Mouse (Mus musculus): ENCODE data around the gene Gabbr2.

DNA sequence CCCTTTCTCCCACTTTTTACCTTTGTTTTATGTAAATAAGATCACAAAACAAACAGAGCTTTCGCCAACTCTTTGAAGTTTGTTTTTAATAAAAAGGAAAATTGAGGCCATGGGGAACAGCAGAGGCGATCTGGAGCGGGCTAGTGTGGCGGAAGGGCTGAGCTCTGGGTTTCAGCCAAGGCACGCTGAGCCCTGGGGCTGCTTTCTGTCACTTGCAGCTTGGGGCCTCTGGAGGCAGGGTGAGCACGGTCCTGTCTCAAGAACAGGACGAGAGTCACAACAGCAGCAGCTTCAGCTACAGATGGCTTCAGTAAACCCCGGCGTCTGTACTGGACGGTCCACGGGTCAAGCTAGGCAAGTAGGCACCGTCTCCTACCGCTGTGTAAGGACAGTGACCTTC, 132.8 kb downstream of the Gabbr2 start:
- TF ChIP-seq CTCF (IDR thresholded peaks at IDR 0.05; ENCODE audit: control insufficient read depth, insufficient read depth, insufficient replicate concordance, low read depth, low read length): peak; percentile 19; the same call in 1 of the 2 replicates
- no peak for TF ChIP-seq POLR2A (IDR thresholded peaks at IDR 0.05; ENCODE audit: control insufficient read depth, low read depth, low read length)

Measured in testis, adult 2 months (tissue).